Mouse (Mus musculus) forebrain, embryonic 11.5 days (tissue): Measurements from ENCODE around the gene Cacng5. TPM values are rescaled to one million over a fixed set of nuclear protein-coding genes. Genes with fewer than 3 reads are reported as not detected.

ENCODE experiments used
- ATAC-seq: fragments of 200-750 bp; cut with Nextera tagmentation; replicated peaks from 2 replicates; pipeline ENCODE4 v1.8.0; 2017; ENCODE audit warnings: moderate TSS enrichment; ENCODE audit not compliant: low FRiP score
- DNase-seq: peaks from one replicate; pipeline ENCODE4 v3.0.0-alpha.2; 2017; ENCODE audit warnings: low spot score
- H3K27ac ChIP-seq: fragments of 300-500 bp; sonication (generic); 2 replicates; pipeline ENCODE4 v1.5.1; 2014; ENCODE audit warnings: low read depth, low read length
- H3K27me3 ChIP-seq: fragments of 300-500 bp; sonication (generic); 2 replicates; pipeline ENCODE4 v1.6.1; 2014; ENCODE audit warnings: mild to moderate bottlenecking, low read length, mixed read lengths; ENCODE audit not compliant: control insufficient read depth, insufficient read depth
- H3K36me3 ChIP-seq: fragments of 300-500 bp; sonication (generic); 2 replicates; pipeline ENCODE4 v1.6.1; 2014; ENCODE audit warnings: mild to moderate bottlenecking, low read length, moderate library complexity, mixed read lengths; ENCODE audit not compliant: control insufficient read depth, insufficient read depth
- H3K4me1 ChIP-seq: fragments of 300-500 bp; sonication (generic); replicated peaks from 2 replicates; pipeline ENCODE4 v1.6.1; 2014; ENCODE audit warnings: low read length, mixed read lengths; ENCODE audit not compliant: control insufficient read depth, insufficient read depth
- H3K4me2 ChIP-seq: fragments of 300-500 bp; sonication (generic); 2 replicates; pipeline ENCODE4 v1.6.1; 2014; ENCODE audit warnings: low read depth, mild to moderate bottlenecking, low read length, moderate library complexity, mixed read lengths; ENCODE audit not compliant: severe bottlenecking
- H3K4me3 ChIP-seq: fragments of 300-500 bp; sonication (generic); 2 replicates; pipeline ENCODE4 v1.5.1; 2014; ENCODE audit warnings: low read depth, low read length
- H3K9ac ChIP-seq: fragments of 300-500 bp; sonication (generic); 2 replicates; pipeline ENCODE4 v1.6.1; 2014; ENCODE audit warnings: low read length
- H3K9me3 ChIP-seq: fragments of 300-500 bp; sonication (generic); 2 replicates; pipeline ENCODE4 v1.6.1; 2016; ENCODE audit warnings: low read length, mixed read lengths; ENCODE audit not compliant: control insufficient read depth
- WGBS: fragments of 180-500 bp; shearing (Covaris S2); extraction: QIAGEN DNeasy Blood & Tissue Kit; methylation state at CpG from one replicate; pipeline ENCODE4 v1.1.7; 2014; 5-methylcytosine and 5-hydroxymethylcytosine counted together
- polyA plus RNA-seq: library from polyadenylated mRNA; unstranded; fragments of >200 nt; fragmentation: Nextera tagmentation; extraction: Ambion mirVana; gene quantifications from 2 replicates; pipeline ENCODE4 v1.2.1, GENCODE M21; 2014

Gene Cacng5
- polyA plus RNA-seq, 1 experiment from 2014 or later = 0.69 TPM

DNA sequence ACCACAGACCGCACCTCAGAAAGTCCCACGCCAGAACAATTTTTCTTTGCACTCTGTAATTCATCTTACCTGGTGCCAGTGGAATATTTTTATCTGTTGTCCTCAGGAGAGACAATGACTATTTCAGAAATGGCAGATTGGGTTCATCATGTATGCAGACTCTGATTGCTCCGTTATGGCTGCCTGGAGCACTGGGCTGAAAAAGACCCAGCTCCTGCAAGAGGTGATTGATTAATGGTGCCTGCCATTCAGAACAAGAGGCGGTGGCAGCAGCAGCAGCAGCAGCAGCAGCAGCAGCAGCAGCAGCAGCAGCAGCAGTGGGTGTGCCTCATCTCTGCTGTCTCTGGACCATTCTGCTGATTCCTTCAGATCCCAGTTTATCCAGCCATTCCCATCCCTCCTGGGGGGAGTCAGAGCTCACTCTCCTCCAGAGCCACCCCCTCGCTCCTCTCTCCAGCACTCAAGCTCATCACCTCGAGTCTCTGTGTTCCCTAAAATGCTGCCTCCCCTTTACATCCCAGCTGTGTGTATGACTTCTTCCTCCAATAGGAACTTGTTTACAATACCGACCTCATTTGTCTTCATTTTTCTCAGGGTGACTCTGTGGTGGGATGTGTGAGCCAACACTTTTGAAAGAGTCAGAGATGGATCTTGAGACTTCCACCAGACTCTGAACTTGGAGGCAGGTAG, 81.4 kb downstream of the Cacng5 start:
- no peak overlapping the region for H3K27ac ChIP-seq
- 73% methylated on average over 7 of the region's 7 CpGs for WGBS

More for the DNA sequence above, 81.4 kb downstream of the Cacng5 start:
- Histone ChIP-seq H3K4me1 (no peaks in the 10 kb centered on the region), H3K36me3 (no peaks in the 10 kb centered on the region), H3K9ac (no peak overlapping the region), H3K9me3 (no peaks in the 10 kb centered on the region), H3K4me3 (no peak overlapping the region), H3K4me2 (no peak overlapping the region), H3K27me3 (no peaks in the 10 kb centered on the region)
- ATAC-seq = no peak
- DNase-seq = no peak

Other genes starting within 250 kb of the Cacng5 start
- 0.21 TPM in 1 of 2 replicates, not detected in the other for gene Cacng1, start 198.5 kb downstream of the Cacng5 start, polyA plus RNA-seq
- 19.1 and 25.1 TPM in 2 replicates for gene Cacng4, start 120.5 kb downstream of the Cacng5 start, polyA plus RNA-seq